Mouse (Mus musculus) splenic B cell, adult 2 months (primary cell): ENCODE results near the gene Bend3.

Source experiments
- DNase-seq: peaks from one replicate; pipeline ENCODE4 v3.0.0-alpha.2; 2011; ENCODE audit warnings: low read depth, low spot score
- H3K27me3 ChIP-seq: 2 replicates; pipeline ENCODE4 v1.6.1; 2012; ENCODE audit warnings: mild to moderate bottlenecking, low read length, moderate library complexity, mixed read lengths; ENCODE audit not compliant: control insufficient read depth, poor library complexity, insufficient read depth, severe bottlenecking
- H3K36me3 ChIP-seq: 2 replicates; pipeline ENCODE4 v1.6.1; 2012; ENCODE audit warnings: mild to moderate bottlenecking, low read length, moderate library complexity, mixed read lengths; ENCODE audit not compliant: control insufficient read depth, poor library complexity, insufficient read depth, severe bottlenecking

Gene Bend3

DNA sequence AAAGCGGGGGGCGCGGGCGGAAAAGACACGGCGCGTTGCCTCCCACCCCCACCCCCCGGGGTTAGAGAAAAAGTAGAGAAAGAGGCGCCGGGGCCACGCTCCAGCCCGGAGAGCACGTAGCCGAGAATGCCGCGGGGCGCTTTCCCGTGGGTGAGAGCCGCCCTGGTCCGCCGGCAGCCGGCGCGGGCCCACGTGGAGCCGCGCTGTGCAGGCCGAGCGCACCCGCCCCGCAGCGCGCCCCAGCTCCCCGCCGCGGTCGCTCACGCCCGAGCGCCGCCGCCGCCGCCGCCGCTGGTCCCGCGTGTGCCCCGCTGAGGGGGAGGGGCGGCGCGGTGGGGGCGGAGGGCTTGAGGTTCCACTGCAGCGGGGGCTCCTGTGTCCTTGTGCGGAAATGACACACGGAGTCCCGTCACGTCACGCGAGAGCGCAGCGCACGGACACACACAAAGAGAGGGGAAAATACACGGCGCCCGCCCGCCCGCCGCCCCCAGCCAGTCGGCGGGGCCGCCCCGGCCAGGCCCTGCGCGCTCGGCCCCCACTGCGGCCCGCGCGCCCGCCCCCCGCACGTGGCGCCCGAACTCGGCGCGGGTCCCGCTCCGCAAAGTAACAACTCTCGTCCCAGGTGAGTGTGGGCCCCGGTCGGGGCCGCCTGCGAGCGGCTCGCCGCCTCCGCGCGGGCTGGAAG, at the start of gene Bend3:
Gene Bend3 (plus strand): TSS at position 81 of the 685 bp plus-strand sequence.
- DNase-seq, result peak; percentile 76
- no peaks in the 10 kb centered on the region for H3K36me3 ChIP-seq
- H3K27me3 ChIP-seq, result no peaks in the 10 kb centered on the region; the same call in 1 of the 2 replicates

DNA sequence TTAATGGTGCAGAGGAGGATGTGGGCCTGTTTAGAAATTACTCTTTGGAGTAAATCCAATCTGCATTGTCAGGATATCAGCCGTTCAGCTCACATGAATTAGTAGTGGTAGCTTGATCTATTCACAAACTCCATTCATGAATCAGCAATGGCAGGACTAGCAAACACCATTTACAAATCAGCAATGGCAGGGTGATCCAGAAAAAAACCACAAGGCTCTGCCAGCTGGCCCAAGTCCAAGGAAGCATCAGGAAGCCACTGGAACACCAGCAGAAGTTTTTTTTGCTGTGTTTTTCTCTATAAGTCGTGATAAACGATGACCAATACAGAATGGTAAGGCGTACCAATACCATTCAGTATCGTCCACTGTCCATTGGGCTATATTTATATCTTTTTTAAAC, 48.0 kb upstream of the Bend3 start:
- DNase-seq, result no peak
- Histone ChIP-seq H3K27me3 (no peaks in the 10 kb centered on the region), H3K36me3 (no peaks in the 10 kb centered on the region)

DNA sequence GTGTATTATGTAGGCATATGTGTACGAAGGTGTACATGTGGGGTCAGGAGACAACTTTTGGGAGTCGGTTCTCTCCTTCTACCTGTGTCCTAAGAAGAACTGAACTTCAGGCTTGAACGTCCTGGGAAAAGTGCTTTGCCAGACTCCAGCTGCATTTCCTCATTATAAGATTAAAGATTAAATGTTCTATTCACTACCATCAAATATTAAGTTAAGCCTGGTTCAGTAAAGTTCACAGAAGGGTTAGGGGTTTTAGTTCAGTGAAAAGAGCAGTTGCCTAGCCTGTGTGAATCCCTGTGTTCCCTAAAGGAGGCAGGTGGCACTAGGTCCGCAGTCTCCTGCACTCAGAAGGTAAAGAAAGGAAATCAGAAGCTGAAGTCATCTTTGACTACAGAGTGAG, 44.3 kb upstream of the Bend3 start:
- H3K27me3 ChIP-seq, result no peaks in the 10 kb centered on the region

DNA sequence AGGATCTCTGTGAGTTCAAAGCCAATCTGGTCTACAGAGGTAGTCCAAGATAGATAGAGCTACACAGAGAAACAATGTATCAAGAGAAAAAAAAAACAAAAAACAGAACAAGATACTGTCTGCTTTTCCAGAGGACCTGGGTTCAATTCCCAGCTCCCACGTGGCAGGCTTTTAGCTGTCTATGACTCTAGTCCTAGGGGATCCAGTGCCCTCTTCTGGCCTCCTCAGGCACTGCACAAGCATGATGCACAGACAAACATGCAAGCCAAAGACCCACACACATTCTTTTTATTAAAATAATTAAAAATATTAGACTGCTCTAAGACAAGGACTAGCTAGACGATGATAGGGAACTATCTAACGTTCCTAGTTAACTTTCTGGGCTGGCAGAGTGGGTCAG, 42.9 kb upstream of the Bend3 start:
- no peaks in the 10 kb centered on the region for H3K27me3 ChIP-seq
- DNase-seq, result no peak

More for the DNA sequence above, 44.3 kb upstream of the Bend3 start:
- H3K36me3 ChIP-seq, result no peaks in the 10 kb centered on the region
- no peak for DNase-seq

DNA sequence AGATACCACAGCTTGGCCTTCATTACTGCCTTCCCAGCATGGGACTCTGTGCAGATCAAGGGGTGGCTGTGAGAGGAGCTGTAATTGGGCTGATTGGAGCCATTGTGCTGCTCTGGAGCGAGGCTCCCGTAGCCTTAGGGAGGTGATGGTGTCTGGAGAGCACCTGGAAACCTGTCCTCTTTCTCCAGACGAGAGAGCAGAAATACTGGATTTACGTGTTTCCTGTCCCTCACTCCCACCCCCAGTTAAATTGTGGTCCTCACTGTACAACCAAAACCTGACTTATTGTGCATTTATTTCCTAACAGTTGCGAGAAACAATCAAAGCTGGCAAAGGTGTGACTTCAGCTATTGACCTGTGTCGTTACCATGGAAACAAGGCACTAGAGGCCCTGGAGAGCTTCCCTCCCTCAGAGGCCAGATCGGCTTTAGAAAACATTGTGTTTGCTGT, 39.1 kb upstream of the Bend3 start:
- Histone ChIP-seq H3K27me3 (no peaks in the 10 kb centered on the region), H3K36me3 (no peaks in the 10 kb centered on the region)
- no peak for DNase-seq

More for the DNA sequence above, 42.9 kb upstream of the Bend3 start:
- H3K36me3 ChIP-seq, result no peaks in the 10 kb centered on the region

DNA sequence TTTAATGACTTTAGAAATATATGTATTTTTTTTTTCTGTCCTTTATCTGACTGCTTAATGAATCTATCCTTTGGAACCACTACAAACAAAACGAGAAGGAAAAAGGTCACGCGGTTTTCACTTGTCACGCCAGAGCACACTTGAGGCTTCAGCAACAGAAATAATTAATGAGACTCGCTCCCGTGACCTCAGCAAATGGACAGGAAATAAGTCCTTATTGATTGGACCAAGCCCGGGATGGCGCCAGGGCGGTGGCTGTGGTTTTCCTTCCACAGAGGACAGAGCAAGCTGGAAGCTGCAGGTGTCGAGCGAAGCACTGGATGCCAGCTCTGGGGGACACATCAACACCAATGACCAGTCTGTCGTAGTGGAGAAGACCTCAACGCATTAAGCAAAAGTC, 38.6 kb upstream of the Bend3 start:
- Histone ChIP-seq H3K36me3 (no peaks in the 10 kb centered on the region), H3K27me3 (no peaks in the 10 kb centered on the region)
- no peak for DNase-seq

DNA sequence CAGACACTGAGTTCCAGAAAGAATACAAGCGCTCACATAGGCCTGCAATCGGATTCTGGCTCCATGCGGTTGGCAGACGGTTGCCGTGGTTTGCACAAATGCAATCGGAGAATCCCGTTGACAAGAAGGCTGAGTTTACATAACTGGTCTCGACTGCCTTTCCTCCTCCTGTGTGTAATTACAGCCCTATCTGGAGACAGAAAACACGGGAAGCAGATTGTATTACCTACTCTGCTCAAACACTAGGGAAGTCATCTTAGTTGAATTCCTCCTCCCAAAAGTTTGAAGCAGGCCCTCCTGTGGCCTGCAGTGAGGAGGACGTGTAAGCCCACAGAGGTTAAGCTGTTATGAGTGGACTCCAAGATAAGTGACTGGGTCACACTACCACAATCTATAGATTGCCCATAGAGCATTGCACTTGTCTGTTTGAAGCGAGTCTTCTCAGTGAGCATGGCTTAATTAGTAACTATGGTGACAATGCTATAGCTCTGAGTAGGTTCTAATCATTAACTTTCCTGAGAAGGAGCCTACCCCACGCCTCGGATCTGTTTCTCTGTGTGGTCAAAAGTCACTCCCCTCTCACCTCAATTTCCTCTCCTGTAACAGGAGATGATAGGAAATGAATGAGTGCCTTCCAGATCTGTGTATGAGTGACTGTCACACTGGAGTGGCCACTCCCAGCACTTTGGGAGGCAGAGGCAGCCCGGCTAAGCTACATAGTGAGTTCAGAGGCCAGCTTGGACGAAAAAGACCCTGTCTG, 37.5 kb upstream of the Bend3 start:
- Histone ChIP-seq H3K36me3 (no peaks in the 10 kb centered on the region), H3K27me3 (no peaks in the 10 kb centered on the region)
- DNase-seq, result no peak

DNA sequence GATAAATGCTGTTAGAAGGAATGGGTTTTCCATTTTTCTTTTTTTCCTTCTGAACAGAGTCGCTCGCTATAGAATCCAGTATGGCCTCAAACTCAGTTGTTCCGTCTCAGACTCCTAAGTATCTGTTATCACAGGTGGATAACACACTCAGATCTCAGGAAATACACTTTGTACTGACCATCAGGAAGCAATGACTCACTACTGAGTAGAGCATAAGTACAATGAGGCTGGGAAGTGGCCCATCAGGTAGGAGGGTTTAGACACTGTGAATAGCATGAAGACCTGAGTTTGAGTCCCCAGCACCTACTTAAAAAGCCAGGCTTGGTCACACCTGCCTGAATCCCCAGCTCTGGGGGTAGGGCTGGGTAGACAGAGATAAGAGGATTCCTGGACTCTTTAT, 30.0 kb upstream of the Bend3 start:
- DNase-seq, result no peak
- H3K27me3 ChIP-seq, result peaks cover 1% of the 10 kb centered on the region; the same call in 1 of the 2 replicates
- no peaks in the 10 kb centered on the region for H3K36me3 ChIP-seq

DNA sequence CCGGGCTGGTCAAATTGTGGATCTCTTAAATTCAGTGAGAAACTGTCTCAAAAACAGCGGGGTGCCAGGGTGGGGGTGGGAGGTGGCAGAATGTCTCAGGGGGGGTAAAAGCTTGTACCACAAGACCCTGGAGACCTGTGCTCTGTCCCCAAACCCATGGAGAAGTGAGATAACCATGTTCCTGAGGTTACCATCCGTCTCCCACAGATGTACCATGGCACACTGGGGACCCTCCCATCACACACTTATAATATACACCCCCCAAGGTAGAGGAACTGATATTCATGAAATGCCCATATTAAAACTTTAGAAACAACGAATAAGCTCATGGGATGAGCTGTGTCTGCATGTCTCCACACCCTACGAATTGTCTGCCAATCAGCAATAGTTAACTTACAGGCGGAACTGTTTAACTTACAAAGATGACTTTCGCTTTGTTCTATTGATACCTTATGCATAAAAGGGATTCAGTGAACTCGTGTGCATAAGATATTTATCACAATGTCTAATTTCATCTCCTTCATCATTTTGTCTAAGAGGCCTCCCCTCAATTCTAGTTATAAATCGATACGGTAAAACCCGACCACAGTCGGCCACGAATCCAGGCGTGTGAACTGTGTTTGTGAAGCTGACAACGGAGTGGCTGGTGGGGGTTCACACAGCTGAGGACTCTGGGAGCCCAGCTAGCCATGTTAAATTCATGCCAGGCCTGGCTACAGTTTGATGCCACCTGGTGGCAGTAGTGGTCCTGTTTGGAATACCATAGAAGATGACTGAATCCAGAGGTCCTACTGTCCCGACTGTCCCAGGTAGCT, 26.6 kb upstream of the Bend3 start:
- peak; percentile 71 for DNase-seq
- Histone ChIP-seq H3K27me3 (peaks cover 1% of the 10 kb centered on the region; the same call in 1 of the 2 replicates), H3K36me3 (no peaks in the 10 kb centered on the region)

DNA sequence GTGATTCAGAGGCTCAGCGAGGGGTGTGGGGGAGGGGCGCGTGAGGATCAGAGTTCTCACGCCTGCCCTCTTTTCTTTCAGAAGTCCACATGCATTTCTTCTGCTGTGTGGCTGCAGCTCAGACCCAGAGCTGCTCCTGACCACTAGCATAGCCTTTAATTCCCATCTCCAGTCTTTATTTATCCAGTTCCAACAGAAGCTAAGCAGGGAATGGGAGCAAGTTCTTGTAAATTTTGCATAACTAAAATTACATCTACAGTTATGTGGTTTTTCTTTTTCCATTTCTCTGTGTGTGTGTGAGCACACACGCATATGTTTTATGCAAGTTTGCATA, 26.0 kb upstream of the Bend3 start:
- H3K36me3 ChIP-seq, result no peaks in the 10 kb centered on the region
- peaks cover 1% of the 10 kb centered on the region; the same call in 1 of the 2 replicates for H3K27me3 ChIP-seq
- DNase-seq, result no peak

DNA sequence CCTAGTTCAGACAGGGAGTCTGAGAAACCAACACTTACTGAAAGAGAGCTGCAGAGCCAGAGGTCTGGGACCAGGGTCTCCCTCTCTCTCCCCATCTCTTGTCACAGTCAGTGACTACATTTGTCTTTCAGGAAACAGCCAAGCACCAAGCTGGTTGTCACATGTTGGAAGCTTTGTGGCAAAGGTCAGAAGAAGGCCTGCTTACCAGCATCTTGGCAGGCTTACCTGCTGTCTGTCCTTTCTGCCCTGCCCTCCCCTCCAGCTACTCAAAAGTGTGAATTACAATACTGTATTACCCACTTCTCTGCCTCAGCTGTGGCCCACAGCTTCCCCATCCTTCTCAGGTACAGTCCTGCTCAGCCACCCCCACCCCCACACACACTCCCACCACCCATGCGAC, 24.4 kb upstream of the Bend3 start:
- no peaks in the 10 kb centered on the region for H3K36me3 ChIP-seq
- no peak for DNase-seq
- peaks cover 1% of the 10 kb centered on the region; the same call in 1 of the 2 replicates for H3K27me3 ChIP-seq

DNA sequence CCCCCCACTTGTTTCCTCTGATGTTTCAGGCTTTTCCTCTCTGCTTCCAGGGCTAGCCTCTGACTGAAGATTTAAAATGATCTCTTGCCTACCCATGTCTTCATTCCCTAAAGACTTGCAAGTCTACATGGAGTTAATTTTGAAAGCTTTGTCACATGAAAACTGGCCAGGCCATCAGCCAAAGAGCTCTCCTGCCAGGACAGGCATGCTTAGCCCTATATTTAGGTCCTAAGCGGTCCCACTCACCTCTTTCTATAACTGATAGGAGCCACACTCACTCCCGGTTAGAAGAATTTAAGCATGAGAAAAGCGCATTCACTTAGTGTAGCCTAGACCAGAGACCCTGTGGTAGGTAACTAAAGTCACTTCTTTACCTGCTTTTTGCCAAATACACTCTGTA, 24.0 kb upstream of the Bend3 start:
- no peak for DNase-seq
- H3K27me3 ChIP-seq, result peaks cover 1% of the 10 kb centered on the region; the same call in 1 of the 2 replicates

DNA sequence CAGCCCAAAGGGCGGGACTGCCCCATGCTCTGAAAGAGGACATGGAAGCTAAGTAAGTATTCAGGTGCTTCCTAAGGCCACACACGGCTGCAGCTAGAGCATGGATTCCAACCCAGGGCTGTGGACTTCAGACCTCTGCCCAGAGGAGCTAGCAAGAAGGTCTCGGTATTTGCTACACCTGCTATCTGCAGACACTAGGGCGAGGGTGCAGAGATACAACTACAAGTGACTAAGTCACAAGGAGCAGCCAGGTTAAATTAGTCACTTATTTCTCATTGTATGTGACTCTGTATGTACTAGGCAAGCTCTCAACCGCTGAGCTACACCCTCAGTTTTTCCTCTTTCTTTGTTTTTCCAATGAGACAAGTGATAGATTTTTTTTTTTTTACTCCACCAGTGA, 15.8 kb upstream of the Bend3 start:
- Histone ChIP-seq H3K27me3 (no peaks in the 10 kb centered on the region), H3K36me3 (no peaks in the 10 kb centered on the region)
- no peak for DNase-seq

More for the DNA sequence above, 24.0 kb upstream of the Bend3 start:
- no peaks in the 10 kb centered on the region for H3K36me3 ChIP-seq

DNA sequence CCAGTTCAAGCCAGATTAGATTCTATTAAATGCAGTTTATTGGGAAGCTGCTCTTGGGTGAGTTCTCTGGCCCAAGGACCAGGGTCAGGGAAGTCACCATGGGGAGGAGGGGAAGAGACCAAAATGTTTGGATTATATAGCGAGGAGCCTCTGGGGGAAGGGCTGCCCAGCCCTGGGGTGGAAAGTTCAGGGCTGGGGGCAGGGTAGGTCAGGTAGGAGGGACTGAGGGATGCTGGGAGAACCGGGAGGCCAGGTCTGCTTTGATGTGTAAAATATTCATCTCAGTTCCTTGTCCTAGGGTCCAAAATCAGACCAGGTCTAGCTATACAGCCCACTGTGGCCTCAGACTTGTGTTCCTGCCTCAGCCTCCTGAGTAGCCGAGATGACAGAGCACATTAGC, 15.4 kb upstream of the Bend3 start:
- Histone ChIP-seq H3K36me3 (no peaks in the 10 kb centered on the region), H3K27me3 (no peaks in the 10 kb centered on the region)
- DNase-seq, result no peak

DNA sequence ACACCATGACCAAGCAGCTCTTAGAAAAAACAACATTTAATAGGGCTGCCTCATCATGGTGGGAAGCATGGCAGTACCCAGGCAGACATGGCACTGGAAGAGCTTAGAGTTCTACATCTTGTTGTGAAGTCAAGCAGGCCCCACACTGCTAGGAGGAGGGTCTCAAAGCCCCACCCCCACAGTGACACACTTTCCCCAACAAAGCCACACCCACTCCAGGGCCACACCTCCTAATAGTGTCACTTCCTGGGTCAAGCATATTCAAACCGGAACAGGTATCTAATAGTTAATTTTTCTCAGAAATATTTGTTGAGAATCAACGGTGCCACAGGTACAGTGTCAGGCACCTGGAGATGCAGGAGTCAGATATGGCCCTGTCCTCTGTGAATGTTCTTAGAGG, 12.4 kb upstream of the Bend3 start:
- Histone ChIP-seq H3K36me3 (no peaks in the 10 kb centered on the region), H3K27me3 (no peaks in the 10 kb centered on the region)
- no peak for DNase-seq
